Mouse (Mus musculus) thymus, adult 18-20 months (tissue): ENCODE data around the gene Kcnmb1.

Experiments
- DNase-seq, 2 experiments: peaks; one replicate each; pipeline ENCODE4 v3.0.0; 2022; ENCODE audit warnings: mixed read lengths in 2 of 2

Kcnmb1 gene

GRCm38 (mm10) chr11:33962688-33963407, at the start of gene Kcnmb1:
Gene Kcnmb1, plus strand, starts transcription at chr11:33963013.
- no peak for DNase-seq

- DNase-seq, result no peak
Measured at GRCm38 (mm10) chr11:33913061-33913460, 49.8 kb upstream of the Kcnmb1 start.

- DNase-seq, result no peak
Measured at GRCm38 (mm10) chr11:33914216-33914615, 48.6 kb upstream of the Kcnmb1 start.

GRCm38 (mm10) chr11:33917574-33917973, 45.2 kb upstream of the Kcnmb1 start:
- DNase-seq, result no peak

- no peak for DNase-seq
Measured at GRCm38 (mm10) chr11:33918424-33918823, 44.4 kb upstream of the Kcnmb1 start.

- no peak for DNase-seq
Measured at GRCm38 (mm10) chr11:33919826-33920225, 43.0 kb upstream of the Kcnmb1 start.

- DNase-seq, result no peak
Measured at GRCm38 (mm10) chr11:33921451-33921850, 41.4 kb upstream of the Kcnmb1 start.

GRCm38 (mm10) chr11:33923031-33923430, 39.8 kb upstream of the Kcnmb1 start:
- no peak for DNase-seq

- DNase-seq, result no peak
Measured at GRCm38 (mm10) chr11:33925778-33926177, 37.0 kb upstream of the Kcnmb1 start.

GRCm38 (mm10) chr11:33926551-33926950, 36.3 kb upstream of the Kcnmb1 start:
- DNase-seq, result no peak

GRCm38 (mm10) chr11:33927321-33927720, 35.5 kb upstream of the Kcnmb1 start:
- DNase-seq, result no peak

- no peak for DNase-seq
Measured at GRCm38 (mm10) chr11:33927836-33928235, 35.0 kb upstream of the Kcnmb1 start.

- DNase-seq, result no peak
Measured at GRCm38 (mm10) chr11:33928658-33929057, 34.2 kb upstream of the Kcnmb1 start.

- no peak for DNase-seq
Measured at GRCm38 (mm10) chr11:33929412-33929811, 33.4 kb upstream of the Kcnmb1 start.

- peak; percentile 50 to 67 for DNase-seq
Measured at GRCm38 (mm10) chr11:33931836-33932385, 30.9 kb upstream of the Kcnmb1 start.

- DNase-seq, result no peak
Measured at GRCm38 (mm10) chr11:33932386-33933111, 30.3 kb upstream of the Kcnmb1 start.

GRCm38 (mm10) chr11:33934286-33934685, 28.5 kb upstream of the Kcnmb1 start:
- DNase-seq, result peak in 1 of 2 experiments; percentile 20

GRCm38 (mm10) chr11:33937641-33938040, 25.2 kb upstream of the Kcnmb1 start:
- DNase-seq, result no peak

- peak; percentile 73 to 82 for DNase-seq
Measured at GRCm38 (mm10) chr11:33938561-33939274, 24.1 kb upstream of the Kcnmb1 start.

- no peak for DNase-seq
Measured at GRCm38 (mm10) chr11:33939456-33940113, 23.2 kb upstream of the Kcnmb1 start.

- no peak for DNase-seq
Measured at GRCm38 (mm10) chr11:33943565-33943964, 19.2 kb upstream of the Kcnmb1 start.

GRCm38 (mm10) chr11:33944067-33944785, 18.6 kb upstream of the Kcnmb1 start:
- DNase-seq, result peak in 1 of 2 experiments; percentile 21
